Mouse (Mus musculus): ENCODE measurements around the gene Cuedc1. TPM values are rescaled to one million over a fixed set of nuclear protein-coding genes. Genes with fewer than 3 reads are reported as not detected.
A peak's percentile ranks its signal among the peaks of the same experiment; 100 is the strongest.

The Cuedc1 gene
- polyA plus RNA-seq, 1 experiment, result 1.7 TPM

DNA sequence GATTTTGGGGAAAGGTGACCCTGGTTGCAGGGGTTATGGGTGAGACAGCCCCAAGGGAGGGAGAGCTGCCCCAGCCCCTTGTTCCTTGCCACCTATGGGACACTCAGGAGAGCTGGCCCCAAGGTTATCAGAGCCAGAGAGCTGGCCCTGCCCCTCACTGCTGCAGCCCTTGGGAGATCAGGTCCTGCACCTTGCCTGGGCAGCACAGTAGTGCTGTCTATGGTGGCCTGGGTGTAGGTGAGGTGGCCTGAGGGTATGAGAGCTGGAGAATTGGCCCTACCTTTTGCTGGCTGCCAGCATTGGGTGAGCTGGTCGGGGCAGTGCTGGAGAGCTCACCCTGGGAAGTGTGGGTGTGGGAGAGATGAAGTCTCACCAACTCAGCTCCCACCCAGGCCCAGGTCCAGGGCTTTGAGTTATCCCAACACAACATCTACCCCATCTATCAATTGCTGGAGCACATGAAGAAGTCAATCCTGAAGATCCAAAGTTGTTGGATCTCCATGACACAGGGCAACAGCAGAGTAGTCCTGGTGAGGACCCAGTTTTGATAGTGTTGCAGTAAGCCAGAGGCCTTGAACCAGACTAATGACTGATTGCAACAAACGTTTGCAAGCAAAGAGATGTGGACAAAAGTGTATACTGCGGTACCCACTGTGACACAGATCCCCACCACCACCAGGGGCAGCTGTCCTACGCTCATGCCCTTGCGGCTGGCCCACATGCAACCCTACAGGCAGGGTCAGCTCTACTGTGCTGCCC, 114.1 kb downstream of the Cuedc1 start:
- TF ChIP-seq GATA1 (IDR thresholded peaks at IDR 0.05; ENCODE audit: low read length), result no peak

DNA sequence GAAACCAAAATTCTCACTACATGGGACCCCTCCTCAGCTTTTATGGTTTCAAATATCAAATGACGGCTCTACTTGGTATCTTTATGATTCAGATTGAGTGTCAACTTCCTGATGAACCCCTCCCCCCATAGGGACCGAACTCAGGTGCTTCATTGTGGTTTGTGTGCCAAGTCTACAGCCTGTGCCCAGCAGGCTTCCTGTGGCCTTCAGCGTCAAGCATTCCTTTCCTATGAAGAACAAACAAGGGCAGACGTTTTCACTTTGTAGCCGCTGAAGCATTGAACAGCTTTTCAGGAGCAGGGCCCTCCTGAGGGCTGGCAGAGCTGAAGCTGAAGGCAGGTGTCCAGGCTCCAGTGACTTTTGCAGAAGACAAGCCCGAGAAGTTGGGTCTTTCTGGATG, 115.9 kb downstream of the Cuedc1 start:
- no peak for TF ChIP-seq GATA1 (IDR thresholded peaks at IDR 0.05; ENCODE audit: low read length)

DNA sequence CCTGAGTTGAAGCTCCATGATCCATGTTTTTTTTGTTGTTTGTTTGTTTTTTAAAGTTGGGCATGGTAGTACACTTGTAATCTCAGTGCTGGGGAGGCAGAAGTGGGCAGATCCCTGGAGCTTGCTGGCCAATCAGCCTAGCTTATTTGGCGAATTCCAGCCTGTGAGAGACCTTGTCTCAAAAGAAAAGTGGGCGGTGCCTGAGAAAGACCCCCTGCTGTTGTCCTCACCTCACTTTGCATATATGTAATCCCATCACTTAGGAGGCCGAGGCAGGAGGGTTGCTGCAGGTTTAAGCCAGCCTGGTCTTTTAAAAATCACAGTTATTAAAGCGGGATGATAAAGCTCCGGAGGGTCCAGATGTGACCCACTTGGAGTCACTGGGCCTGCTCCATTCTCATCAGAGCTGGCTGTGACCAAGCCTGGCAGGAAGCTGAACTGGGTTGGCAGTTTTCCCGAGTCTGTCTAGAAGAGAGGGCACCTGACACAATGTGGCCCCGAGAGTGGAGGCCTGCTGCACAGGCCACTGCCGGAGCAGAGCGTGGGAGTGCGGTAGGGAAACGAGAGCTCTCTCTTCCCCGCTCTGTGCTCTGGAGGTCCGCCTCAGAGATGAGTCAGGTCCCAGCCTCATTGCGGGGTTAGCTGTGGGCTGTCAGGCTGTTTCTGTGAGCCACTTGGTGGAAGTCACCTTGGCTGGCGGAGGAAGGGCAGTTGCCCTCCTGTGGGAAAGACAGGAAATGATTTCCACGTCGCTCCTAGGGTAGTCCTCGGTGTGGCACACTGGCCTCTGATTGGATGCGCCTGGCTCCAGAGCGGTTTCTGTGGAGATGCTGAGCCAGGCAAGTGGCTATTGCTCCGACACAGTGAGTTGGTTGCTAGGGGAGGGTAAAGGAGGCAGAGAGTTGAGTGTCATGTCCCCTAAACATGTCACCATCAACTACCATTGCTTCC, 117.3 kb downstream of the Cuedc1 start:
- no peak for TF ChIP-seq GATA1 (IDR thresholded peaks at IDR 0.05; ENCODE audit: low read length)

DNA sequence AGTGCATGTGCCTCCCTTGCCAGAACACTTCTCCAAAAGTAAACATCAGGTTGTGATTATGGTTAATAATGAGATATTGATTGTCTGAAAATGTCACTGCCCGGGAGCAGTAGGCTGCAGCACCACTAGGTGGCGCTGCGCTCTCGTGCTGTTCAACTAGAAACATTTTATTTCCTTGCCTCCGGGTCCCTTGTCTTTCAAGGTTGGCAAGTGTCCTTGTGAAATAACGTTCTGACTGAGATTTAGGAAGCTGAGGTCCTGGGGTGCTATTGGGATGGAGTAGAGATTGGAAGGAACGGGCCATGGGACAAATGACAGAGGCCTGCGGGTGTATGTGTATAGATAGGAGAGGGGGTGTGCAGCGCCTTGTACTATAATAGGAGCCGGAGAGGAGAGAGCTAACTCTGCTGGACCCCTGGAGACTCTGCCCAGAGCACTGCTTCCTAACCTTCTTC, 118.4 kb downstream of the Cuedc1 start:
- no peak for TF ChIP-seq GATA1 (IDR thresholded peaks at IDR 0.05; ENCODE audit: low read length)

DNA sequence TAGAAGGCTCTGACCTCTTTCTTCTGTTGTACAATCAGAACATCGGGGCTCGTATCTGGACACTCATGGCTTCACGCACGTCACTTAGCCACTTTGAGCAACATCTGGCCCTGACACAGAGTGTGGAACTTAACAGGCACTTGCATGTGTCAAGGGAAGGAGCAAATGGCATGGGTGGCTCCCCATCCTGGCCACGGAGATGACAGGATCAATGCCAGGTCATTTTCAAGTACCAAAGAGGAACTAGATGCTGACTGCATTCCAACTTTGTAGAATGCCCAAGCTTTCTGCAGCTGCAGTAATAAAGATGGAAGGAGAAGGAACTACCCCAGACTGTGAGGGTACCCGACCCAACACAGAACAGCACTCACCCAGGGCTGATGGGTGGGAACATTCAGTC, 120.3 kb downstream of the Cuedc1 start:
- no peak for TF ChIP-seq GATA1 (IDR thresholded peaks at IDR 0.05; ENCODE audit: low read length)

DNA sequence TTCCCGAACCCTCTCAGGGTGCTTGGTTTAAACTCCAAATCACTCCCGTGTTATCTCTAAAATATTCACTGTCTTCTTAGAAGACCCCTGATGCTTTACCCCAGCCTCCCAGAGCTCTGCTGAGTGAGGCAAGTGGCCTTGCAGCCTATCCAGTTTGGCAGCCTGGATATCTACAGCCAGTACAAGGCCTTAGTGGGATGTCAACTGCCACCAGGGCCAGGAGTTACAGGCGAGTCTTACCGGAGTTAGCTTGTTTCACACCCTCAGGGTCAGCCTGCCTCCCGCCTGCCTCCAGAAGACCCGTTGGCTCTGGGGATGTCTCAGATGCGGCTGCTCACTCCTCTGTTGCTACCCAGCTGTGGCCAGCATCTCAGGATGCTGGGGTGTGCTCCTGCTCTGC, 120.7 kb downstream of the Cuedc1 start:
- TF ChIP-seq GATA1 (IDR thresholded peaks at IDR 0.05; ENCODE audit: low read length), result no peak

DNA sequence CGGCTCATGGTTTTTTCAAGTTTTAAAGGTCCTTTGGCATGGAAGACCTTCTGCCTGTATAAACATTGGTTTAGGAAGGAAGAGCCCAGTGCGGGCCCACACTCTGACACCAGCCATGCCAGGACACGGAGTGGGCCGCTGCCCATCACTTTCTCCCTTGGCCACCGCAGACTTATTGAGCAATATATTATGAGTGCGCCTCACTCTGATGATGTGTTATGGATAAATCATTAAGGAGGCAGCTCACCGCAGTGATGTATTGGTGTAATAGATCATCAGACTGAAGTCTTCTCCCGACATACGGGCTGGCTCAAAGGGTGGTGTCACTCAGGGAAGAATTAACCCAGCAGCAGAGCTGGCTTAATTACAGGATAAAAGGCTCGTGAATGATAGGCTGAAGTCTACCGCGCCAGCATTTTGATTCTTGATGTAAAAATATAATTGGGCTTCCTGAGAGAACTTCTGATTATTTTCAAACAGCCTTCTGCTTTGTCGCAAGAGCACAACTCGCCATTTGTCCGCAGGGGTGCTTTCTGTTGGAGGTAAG, 124.1 kb downstream of the Cuedc1 start:
- no peak for TF ChIP-seq GATA1 (IDR thresholded peaks at IDR 0.05; ENCODE audit: low read length)

DNA sequence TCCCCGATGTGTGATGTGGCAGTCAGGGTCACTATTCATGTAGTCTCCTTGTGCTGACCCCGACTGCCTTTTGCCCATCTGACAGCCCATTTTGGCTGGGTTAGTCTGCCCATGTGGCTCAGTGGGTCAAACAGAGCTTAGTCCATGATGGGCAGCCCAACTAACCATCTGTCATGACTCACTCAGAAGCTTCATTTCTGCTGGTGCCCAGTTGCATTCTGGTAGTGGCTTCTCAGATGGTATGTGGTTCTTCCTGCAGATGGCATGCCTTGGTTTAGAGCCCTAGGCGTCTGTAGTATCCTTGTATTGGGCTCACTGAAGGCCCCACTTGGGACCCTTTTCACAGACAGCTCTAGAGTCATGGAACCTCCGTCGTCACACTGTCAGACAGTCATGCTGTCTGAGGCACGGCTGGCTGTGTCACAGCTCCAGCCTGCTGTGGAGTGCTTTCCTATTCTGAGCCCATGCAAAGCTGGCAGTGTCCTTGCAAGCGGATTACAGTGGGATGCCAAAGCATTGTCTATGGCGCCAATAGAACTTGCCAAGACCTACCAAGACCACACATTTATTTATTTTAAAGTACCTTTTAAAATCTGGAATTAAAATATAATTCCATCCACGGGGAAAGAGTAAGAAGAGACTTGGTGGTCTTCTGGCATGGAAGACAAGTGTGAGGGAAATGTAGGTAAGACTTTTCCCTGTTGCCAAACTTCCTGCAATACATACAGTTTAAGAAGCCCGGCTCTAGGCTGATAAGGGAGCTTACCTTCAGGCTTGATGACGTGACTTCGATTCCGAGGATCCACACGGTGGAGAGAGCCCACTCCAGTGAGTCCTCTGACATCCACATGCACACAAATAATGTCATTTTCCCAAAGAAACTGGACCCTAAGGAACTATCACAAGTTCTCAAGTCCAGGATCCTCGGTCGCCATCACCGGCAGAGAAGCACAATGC, 129.4 kb downstream of the Cuedc1 start:
- TF ChIP-seq GATA1 (IDR thresholded peaks at IDR 0.05; ENCODE audit: low read length), result no peak

DNA sequence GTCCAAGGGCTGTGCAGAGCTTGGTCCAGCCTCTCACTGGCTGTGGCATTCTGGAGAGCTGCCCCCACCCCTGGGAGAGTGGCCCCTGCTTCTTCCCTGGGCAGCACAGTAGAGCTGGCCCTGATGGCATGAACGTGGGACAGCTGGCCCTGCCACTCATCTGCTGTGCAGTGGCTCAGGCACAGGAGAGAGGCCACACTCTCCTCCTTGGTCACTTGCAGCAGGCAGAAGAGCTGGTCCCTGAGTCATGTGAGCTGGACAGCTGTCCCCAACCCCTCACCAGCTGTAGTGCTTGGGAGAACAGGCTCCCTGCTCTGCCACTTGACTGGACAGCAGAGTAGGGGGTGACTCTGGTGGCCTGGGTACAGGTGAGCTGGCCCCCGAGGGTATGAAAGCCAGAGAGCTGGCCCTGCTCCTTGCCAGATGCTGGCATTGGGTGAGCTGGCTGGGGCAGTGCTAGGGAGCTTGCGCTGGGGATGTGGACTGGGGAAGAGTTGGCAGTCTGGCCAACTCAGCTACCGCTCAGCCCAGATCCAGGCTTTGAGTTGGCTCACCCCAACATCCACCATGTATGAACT, 133.4 kb downstream of the Cuedc1 start:
- TF ChIP-seq GATA1 (IDR thresholded peaks at IDR 0.05; ENCODE audit: low read length), result no peak

DNA sequence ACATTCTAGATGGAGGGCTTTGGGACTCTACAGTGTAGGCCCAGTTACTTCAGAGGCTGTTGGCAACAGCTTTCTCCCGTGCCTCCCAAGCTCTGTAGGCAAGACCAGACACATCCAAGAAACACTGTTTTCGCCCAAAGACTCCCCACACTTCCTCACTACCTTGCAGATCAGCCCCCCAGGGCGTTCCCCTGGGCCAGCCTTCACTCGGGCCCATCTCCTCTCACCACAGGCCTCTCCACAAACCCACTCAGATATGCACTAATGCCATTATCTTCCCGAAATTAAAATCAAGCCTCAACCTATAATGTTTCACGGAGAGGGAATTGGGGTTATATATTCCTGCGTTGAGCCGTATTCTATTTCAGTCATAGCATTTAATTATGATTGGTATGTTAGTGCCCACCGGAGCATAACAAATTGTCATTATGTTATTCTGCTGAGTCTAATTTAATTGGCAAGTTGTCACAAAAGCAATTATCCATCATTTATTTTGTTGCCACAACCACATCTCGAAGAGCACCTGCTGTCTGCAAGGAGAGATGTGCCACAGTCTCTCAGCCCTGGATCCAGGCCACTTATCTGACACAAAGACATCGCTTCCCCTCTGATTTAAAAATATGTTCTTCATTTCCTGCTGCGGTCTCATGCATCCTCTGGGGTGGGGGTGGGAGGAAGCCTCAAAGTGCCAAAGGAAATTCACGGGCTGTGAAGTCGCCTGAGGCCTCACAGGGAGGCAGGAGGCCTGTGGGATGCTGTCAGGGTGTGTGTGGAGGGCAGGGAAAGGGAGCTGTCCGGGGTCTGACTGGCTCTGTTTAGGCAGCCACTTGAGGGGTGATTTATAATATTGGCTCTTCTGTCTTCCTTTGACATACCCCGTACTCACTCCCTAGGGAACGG, 135.9 kb downstream of the Cuedc1 start:
- TF ChIP-seq GATA1 (IDR thresholded peaks at IDR 0.05; ENCODE audit: low read length), result peak; percentile 61

DNA sequence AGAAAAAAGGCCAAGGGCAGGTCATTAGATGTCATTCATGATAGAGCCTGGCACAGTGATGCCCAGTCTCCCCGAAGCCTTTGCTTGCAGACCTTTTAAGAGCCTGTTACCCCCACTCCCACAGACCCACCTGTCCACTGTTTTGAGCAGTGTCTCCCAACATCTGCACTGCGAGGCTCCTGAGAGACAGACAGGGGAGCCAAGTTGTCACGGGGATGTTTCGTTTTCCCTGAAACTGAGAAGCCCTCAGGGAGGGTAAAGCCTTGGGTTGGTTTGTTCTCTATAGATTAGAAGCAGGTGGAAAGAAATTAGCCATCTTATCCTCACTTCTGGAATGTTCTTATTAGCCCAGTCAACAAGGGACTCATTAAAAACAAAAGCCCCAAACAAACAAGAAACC, 136.9 kb downstream of the Cuedc1 start:
- TF ChIP-seq GATA1 (IDR thresholded peaks at IDR 0.05; ENCODE audit: low read length), result no peak

DNA sequence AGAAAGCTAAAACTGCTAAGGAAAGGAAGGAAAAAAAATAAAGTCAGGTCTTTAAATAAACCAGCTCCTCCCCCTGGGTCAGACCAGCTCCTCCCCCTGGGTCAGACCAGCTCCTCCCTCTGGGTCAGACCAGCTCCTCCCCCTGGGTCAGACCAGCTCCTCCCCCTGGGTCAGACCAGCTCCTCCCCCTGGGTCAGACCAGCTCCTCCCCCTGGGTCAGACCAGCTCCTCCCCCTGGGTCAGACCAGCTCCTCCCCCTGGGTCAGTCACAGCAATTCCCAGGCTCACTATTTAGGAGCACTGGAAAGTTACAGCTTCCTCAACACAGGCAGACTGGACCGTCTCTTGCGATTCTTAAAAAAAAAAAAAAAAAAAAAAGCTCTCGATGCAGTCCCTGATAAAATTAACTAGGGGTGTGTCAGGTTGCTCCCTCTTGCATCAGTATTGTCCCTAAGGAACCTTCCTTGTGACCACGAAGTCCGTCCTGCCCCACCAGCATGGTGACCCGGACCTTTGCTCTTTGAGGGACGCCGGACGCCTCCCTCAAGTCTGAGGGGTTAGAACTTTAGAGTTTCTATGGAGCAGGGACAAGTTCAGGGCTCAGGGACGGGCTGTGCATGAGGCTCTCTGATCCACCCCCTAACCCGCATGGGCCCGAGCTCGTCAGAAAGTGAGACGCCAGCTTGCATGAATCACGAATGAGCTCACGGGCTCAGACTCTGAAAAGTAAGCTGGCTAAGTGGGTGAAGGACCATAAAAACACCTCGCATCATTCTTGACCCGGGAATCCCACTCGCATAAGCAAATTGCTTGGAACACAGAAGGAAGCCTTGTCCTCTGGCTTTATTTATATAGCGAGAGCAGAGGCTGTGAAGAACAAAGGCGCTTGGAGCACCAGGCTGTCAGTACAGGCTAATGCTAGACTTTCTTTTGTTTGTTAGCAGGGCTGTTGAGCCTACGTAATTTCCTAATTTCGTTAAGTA, 137.7 kb downstream of the Cuedc1 start:
- TF ChIP-seq GATA1 (IDR thresholded peaks at IDR 0.05; ENCODE audit: low read length), result no peak
